Mouse (Mus musculus) inflammation-experienced regulatory T-cells, adult 6 months (primary cell): ENCODE measurements around the gene Rab3d. TPM values are rescaled to one million over a fixed set of nuclear protein-coding genes. Genes with fewer than 3 reads are reported as not detected.

Experiments
- ATAC-seq: one replicate; pipeline ENCODE4 v1.8.0; 2017
- polyA plus RNA-seq, 3 experiments: library from polyadenylated mRNA; unstranded; fragments of 100-300 nt; shearing (Covaris generic); gene quantifications; one replicate each; pipeline ENCODE4 v1.2.1; 2017

The Rab3d gene
- polyA plus RNA-seq = 1 to 10 TPM; 7.4 to 9.6 (median 8.9) TPM

DNA sequence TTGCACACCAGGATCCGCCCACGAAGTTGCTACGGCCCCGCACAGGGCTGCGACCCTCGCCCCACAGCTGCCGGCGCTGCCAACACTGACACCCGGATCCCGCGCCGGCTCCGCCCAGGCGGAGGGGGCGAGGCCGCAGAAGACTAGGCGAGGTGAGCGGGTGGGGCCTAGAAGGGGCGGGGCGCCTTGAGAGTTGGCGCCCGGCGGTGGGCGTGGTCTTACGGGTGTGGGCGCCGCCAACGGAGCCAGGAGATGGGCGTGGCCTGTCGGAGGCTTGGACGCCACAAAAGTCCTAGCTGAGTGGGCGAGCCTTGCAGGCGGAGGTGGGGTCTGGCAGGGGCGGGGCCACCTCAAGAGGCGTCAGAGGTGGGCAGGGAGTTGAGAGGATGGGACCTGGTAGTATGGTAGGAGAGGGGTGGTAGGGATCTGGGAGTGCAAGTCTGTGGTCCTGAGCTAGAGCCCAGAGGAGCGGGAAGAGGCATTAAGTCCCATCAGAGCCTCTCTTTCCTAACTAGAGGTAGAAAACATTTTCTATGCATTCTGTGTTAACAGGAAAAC, at the start of gene Rab3d:
Rab3d (minus strand) TSS at position 158 of the 558 bp plus-strand sequence.
- peak; percentile 94 for ATAC-seq

DNA sequence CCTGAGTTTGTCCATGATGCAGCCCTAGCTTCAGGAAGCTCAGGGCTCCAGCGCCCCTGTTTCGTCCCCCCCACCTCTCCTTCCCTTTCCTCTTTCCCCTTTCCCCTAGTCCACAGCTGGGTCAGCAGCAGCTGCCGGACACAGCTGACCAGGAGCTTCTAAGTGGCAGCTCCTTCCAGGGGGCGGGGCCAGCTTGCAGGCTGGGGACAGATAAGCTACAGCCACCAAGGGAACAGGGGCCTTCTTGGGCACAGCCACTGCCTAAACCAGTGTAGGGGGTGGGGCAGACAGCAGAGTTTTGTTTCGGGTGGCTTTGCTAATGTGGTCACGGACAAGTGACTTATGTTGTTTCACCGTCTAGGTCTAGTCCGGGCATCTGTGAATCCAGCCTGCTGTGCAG, 45.4 kb upstream of the Rab3d start, which contains the start of gene Epor:
Epor (minus strand) TSS at position 90 of the 400 bp plus-strand sequence.
- no peak for ATAC-seq

DNA sequence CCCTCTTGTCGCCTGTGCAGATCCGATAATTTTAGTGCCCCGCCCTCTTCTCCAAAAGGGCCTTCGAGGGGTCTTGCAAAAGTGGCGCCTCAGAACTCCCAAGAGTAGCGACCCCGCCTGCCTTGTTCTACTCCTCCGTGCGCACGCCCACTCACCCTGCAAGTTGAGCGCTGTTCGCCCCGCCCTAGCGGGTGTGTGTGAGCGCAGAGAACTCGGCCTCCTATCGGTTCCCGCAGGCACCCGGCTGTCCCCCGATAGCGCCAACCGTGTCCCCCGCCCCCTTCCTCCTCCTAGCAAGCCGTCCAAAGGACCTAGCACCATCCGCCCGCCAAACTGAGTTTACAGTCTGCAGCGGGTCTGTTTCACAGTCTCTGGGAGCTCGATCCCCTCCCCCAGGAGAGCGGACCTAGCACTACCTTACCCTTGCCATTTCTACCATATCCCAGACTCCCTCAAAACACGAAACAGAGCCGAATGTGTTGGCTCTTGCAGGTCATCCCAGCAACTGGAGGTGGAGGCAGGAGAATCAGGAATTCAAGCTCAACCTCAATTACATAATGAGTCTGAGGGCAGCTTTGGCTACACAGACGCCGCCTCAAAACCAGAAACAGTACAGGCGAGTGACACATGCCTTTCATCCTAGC, 44.5 kb upstream of the Rab3d start:
- peak; percentile 87 for ATAC-seq

DNA sequence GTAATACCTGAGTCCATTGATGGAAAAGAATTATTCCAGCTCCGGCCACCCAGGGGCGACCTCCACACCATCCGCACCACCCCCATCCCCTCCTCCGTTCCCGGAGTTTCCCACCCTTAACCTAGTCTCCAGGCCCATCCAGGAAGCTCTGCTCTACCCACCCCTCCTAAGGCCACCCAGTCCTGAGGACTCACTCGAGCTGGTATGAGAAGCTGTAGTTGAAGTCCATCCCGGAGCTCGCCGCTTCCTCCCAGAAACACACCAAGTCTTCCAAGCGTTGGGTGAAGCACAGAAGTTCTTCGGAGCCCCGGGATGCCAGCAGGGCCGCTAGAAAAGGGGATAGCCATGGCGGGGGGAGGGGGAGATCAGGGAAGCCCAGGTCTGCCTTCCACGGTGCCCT, 44.0 kb upstream of the Rab3d start:
- no peak for ATAC-seq

DNA sequence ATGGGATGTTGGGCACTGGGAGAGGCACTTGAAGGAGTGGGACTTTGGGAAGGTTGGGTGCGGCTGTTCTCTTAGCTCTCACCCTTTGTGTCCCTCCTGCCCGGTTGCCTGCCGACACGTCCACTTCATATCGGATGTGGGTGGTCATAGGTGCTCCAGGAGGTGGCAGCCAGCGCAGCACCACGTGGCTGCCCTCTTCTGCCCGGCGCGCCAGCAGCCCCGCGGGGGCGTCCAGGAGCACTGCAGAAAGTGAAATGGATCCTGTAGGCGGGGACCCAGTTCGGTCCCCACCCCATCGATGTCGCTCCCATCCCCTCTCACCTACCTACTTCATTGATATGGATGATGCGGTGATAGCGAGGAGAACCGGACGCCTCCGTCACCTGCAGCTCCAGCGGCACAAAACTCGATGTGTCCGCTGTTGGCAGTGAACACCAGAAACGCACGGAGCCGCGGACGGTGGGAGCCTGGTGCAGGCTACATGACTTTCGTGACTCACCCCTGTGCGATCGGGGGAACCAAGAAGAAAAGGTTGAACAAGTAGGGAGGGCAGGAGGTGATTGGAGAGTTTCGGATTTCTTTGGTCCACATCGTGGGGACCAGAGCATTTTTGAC, 43.5 kb upstream of the Rab3d start:
- peak; percentile 13 for ATAC-seq

DNA sequence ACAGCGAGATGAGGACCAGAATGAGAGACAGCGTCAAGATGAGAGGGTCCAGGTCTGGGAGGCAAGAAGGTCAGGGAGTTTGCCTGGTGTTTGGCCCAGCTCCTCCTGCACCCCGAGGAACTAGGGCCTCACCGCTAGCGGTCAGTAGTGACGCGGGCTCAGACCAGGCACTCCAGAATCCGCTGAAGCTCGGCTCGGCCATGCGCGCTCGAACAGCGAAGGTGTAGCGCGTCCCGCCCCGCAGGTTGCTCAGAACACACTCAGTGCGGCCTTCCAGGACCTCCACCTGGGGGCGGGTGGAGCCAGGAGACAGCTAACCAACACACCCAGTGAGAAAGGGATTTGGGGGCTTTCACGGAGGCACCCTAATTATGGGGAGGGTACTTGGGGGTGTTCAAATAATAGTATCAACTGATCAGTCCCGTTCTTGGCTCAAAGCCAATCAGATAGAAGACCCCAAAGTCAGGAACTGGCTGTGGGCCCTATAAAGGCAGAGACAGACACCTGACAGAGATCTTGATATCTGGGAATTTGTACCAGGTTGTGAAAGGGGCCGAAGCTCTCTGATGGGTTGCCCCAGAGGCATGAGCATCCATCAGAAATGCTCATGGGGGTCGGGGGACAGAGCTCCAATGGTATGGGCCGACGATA, 42.7 kb upstream of the Rab3d start:
- ATAC-seq = no peak

DNA sequence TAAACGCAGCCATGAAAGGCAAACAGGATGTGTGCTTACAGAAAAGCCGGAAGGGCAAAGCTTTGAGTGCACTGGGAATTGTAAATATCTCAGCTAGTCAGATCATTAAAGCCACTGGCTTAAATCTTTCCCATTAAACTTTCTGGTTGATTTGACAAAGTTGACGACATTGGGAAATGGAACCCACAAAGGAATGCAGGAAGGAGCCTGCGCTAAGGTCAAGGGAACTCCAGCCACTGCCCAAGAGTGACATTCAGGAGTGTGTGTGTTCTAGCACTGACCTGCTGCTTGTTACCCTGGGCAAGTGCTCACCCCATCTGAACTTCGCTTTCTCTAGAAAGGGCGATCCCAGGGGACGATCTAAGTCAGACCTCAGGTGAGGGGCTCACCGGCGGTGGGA, 42.1 kb upstream of the Rab3d start:
- no peak for ATAC-seq

DNA sequence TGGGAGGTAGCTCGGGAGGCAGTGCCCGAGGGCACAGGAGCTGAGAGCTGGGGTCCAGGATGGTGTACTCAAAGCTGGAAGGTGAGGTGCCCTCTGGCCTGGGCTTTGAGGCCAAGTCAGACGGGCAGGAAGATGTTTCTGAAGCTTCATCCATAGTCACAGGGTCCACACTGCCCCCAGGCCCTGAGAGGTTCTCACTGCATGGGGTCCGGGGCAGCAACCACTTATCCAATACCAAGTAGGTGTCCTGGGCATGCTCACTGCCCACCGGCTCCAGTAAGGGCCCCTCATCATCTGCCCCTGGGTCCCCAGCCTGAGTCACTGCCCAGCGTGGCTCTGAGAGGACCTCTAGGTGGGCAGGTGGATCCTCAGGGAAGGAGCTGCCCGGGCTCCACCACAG, 41.3 kb upstream of the Rab3d start:
- no peak for ATAC-seq

DNA sequence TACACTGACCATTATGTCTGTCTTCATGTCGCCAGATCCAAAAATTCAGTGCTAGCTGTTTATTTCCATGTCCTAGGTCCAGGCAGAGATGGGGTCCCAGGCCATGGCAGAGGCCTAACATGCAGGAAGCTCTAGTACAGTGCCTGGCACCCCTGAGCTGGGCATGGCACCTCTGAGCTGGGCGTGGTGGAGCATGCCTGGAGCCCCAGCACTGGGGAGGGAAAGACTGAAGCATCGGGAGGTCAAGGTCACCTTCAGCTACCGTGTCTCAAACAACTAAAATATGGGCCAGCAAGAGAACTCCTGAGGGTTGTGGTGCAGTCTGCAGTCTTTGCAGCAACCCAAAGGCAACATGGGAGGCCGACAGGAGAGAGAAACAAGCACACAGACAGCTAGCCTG, 40.4 kb upstream of the Rab3d start:
- no peak for ATAC-seq

DNA sequence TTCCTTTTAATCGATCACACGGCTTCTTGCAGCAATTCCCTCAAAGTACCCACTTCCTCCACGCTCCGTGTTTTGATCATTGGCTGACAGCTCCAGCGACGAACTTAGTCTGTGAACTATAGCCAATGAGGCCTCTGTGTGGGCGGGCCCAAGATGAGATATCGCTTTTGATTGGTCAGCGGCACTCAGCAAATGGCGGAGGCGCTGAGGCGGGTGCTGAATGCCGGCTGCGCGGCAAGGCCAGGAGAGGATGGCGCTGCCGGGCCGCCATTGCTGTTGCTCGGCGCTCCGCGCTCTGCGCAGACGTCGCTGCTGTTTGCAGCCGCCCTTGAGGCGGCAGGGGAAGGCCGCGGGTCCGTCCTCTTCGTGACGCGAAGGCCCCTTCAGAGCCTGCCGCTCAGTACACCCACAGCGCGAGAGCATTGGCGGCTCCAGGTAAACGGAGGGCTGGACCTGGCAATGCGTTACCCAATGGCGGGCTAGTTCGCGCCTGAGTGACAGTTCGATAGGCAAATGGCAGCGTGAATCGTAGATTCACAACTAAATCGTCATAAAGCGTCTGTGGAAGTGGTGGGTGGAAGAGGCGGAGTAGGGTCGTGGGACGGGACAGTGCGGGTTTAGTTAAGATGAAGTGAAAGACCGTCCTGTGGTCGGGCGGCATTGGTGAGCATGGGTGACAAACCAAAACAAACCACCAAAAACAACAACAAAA, 37.7 kb upstream of the Rab3d start, which contains the start of gene Swsap1:
Swsap1 (plus strand) TSS at position 186 of the 712 bp plus-strand sequence.
- peak; percentile 94 for ATAC-seq

DNA sequence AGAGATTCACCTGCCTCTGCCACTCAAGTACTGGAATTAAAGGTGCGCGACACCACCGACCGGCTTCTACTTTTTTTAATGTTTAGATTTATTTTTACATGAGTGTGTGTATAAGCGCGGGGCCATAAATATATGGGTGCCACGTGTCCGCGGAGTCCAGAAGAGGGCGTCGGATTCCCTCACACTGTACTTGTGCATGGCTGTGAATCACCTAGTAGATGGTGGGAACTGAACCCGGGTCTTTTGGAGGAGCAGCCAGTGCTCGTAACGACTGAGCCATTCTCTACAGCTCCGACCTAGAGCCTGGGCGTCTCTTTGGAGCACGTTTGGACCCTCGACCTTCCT, 37.2 kb upstream of the Rab3d start:
- ATAC-seq = peak; percentile 29

DNA sequence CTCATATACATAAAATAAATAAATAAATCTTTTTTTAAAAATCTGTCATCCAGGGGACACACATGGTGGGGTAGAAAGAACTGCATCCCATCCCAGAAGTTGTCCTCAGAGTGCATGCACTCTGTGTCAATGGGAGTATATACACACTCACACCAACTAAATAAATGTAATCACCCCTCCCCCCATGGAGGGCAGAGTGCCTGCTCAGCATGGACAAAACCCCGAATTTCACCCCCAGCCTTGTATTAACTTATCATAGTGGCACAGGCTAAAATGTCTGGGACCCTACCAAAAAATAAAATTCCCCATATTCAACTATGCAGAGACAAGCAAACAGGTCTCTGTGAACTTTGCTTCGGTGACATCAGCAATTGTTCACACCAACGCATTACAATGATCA, 36.6 kb upstream of the Rab3d start:
- ATAC-seq = no peak

DNA sequence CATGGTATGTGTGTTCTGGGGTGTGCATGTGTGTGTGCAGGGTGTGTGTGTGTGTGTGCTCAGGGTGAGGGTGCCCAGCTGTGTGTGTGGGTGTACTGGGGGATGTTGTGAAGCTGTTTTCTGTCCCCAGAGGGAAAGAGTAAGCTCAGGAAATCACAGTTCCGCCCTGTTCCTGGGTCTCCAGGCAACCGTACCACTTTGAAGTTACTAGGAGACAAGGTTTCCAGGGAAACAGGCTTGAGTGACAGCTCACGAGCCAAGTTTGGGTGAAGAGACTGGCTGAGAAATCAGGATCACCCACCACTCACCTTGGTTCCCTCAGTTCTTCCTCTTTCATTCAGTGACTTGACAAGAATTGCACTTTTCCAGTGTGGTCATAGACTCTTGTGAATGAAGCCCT, 35.6 kb upstream of the Rab3d start:
- ATAC-seq = no peak

DNA sequence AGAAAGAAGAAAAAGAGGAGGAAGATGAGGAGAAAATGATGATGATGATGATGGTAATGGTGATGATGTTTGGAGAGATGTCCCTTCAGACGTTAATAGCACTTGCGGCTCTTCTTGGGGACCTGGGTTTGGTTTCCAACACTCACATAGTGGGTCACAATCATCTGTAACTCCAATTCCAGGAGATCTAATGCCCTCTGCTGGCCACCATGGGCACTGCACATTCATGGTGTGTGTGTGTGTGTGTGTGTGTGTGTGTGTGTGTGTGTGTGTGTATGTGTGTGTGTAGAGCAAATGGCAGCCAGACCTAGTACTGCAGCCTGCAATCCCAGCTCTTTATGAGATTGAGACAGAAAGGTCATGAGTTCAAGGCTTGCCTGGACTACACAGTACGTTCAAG, 34.0 kb upstream of the Rab3d start:
- ATAC-seq = no peak

DNA sequence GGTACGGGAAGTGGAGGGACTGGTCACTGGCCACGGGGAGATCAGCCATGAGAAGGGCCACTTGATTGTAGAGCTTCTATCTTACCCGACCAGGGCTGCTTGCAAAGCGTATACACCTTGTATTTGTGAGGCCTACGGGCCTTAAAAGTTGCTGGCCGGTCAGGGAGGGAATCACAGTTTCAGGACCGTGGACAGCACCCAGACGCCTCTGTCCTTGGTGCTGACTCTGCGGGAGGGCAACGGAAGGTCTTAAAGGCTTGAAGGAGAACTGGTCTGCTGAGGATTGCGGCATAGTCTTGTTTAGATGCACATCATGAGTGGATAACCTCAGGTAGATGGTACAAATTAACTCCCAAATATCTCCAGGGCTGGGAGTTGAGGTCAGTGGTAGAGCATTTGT, 32.3 kb upstream of the Rab3d start:
- ATAC-seq = no peak

DNA sequence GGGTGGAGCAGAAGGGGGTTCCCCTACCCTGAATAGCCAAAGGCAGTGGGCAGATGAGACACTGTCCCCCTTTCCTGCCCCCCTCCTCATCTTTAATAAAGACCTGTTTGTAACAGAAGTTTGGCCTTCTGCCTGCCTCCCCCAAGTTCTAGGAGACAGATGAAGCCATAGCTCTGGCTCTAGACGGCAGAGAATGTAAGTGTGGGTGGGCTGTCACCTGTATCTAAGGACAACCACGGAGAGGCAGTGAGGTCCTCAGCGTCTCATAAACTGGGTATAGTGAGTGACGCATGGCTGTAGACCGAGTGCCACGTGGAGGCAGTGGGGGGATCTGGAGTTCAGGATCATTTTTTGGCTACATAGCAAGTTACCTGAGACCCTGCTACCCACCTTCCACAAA, 30.8 kb upstream of the Rab3d start:
- no peak for ATAC-seq

DNA sequence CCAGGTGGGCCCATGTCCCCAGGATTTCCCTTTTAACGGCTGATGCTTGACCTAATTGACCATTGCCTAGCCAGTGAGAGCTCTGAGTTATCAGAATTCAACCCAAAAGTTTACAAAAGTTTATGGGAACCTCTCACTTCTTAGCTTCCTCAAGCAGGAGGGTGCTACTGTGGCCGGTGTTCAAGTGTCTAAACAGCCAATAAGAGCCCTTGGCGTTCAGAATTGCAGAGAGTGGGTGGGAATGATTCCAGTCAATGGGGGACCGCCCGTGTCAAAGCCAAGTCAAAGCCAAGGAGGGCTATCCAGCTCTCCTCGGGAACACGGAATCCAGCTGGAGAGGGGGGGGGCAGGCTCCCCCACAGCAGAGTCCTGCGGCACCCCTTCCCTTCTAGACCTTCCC, 30.2 kb upstream of the Rab3d start:
- ATAC-seq = no peak

DNA sequence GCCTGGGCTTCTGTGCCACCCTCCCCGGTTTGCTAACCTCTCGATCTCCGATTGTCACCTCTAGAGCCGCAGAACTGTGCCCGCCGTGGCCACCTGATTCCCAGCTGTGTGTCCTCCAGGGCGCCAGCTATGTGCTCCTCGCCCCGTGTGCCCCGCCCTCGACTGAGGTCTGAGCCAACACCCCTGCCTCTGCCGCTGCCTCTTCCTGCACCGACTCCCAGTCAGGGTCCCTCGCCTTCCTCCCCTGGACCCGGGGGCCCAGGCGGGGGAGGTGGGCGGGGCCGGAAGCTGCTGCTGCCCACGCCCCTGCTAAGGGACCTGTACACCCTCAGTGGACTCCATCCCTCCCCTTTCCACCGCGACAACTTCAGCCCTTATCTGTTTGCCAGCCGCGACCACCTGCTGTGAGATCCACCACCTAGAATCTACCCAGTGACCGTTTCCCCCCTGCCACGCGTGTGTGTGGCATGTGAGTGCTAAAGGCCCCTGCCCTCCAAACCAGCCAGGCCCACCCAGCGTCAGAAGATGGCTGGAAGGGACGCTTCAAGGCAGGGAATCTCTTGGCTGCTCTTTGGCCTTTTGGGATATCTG, 29.6 kb upstream of the Rab3d start:
- no peak for ATAC-seq

DNA sequence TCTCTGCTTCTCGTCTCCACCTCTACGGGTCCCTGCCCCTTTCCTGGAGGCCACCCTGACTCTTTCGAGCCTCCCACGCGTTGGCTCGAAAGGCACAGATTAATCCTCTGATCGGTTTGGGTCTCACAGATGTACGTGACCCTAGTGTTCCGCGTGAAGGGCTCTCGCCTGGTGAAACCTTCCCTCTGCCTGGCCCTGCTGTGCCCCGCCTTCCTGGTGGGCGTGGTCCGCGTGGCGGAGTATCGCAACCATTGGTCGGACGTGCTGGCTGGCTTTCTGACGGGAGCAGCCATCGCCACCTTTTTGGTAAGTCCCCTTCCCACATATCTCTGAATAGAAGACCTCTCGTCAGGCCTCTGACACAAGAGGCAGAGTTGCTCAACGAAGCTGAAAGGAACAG, 26.3 kb upstream of the Rab3d start:
- no peak for ATAC-seq

DNA sequence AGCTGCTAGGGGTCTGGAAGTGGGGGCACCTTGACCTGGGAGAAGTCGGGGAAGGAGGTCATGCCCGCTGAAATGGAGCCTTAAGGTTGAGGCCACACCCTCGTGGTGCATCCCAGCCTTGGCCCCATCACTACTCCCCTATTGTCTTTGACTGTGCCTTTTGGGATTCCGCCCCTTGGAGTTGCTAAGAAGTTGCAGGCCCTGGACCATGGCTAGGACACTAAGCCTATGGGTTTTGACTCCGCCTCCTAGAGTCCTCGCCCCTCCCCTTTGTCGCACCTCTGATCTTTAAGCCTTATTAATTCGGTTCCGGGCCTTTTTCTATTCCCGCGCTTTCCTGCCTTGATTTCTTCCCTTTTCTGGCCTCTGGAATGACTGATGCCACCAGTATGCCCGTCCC, 25.6 kb upstream of the Rab3d start:
- ATAC-seq = no peak

DNA sequence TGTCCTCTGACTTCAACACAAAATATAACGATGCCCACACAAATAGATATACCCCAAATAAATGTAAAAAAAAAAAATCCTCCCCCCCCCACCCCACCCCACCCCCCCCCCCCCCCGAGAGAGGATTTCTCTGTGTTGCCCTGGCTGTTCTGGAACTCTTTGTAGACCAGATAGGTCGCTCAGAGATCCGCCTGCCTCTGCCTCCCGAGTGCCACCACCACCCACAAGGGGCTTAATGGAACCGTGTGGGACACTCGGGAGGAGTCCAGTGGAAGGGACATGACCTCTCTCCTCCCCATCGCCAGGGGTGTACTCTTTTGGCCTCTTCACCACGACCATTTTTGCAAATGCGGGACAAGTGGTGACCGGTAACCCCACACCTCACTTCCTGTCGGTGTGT, 25.1 kb upstream of the Rab3d start:
- ATAC-seq = no peak

DNA sequence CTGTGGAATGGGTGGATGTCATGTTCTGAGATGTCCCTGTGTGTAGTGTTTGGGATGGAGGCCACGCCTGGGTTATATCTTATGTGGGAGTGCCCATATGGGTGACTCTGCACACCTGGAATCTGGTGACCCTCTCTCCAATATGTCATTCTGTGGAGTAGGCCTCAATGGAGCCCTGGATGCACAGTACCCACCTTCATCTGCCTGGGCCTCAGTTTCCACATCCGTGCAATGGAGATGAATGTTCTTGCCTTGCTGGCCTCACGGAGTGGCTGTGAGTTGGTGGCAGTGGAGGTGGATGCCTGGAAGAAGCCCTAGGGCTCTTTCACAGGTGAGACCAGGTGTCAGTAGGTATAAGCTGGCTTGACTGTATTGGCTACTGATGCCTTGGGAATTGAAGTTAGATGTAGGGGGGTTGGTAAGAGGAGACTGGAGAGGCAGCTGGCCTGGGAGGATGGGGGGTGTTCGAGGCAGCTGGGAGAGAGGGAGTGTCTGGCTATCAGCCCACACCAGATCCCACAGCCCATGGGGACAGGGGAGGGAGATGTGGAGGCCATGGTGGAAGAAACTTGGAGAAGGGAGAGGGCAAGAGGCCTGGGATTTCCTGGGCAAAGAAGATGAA, 20.4 kb upstream of the Rab3d start:
- no peak for ATAC-seq
